Mouse (Mus musculus) stomach, postnatal 0 days (tissue): ENCODE results near the gene Klb. TPM values are rescaled to one million over a fixed set of nuclear protein-coding genes. Genes with fewer than 3 reads are reported as not detected.

Experiments used
- ATAC-seq: fragments of 200-750 bp; cut with Nextera tagmentation; 2 replicates; pipeline ENCODE4 v1.8.0; 2017; ENCODE audit not compliant: low FRiP score, low TSS enrichment
- DNase-seq: peaks from one replicate; pipeline ENCODE4 v3.0.0-alpha.2; 2016; ENCODE audit warnings: low spot score
- H3K27ac ChIP-seq: fragments of 300-500 bp; sonication (generic); replicated peaks from 2 replicates; pipeline ENCODE4 v1.5.1; 2014; ENCODE audit warnings: mild to moderate bottlenecking, control low read depth
- H3K27me3 ChIP-seq: fragments of 300-500 bp; sonication (generic); 2 replicates; pipeline ENCODE4 v1.6.1; 2014; ENCODE audit warnings: low read length; ENCODE audit not compliant: control insufficient read depth, insufficient read depth
- H3K36me3 ChIP-seq: fragments of 300-500 bp; sonication (generic); 2 replicates; pipeline ENCODE4 v1.6.1; 2014; ENCODE audit warnings: low read length, mixed read lengths; ENCODE audit not compliant: control insufficient read depth, insufficient read depth
- H3K4me1 ChIP-seq: fragments of 300-500 bp; sonication (generic); replicated peaks from 2 replicates; pipeline ENCODE4 v1.6.1; 2014; ENCODE audit warnings: antibody characterized with exemption; ENCODE audit not compliant: control insufficient read depth, insufficient read depth
- H3K4me2 ChIP-seq: fragments of 300-500 bp; sonication (generic); replicated peaks from 2 replicates; pipeline ENCODE4 v1.6.1; 2014; ENCODE audit warnings: low read depth, mild to moderate bottlenecking, control low read depth, moderate library complexity
- H3K4me3 ChIP-seq: fragments of 300-500 bp; sonication (generic); 2 replicates; pipeline ENCODE4 v1.5.1; 2014; ENCODE audit warnings: low read depth, low read length, control low read depth
- H3K9ac ChIP-seq: fragments of 300-500 bp; sonication (generic); 2 replicates; pipeline ENCODE4 v1.6.1; 2014; ENCODE audit warnings: mild to moderate bottlenecking, low read length, control low read depth, mixed read lengths
- H3K9me3 ChIP-seq: fragments of 300-500 bp; sonication (generic); 2 replicates; pipeline ENCODE4 v1.6.1; 2016; ENCODE audit warnings: low read length; ENCODE audit not compliant: control insufficient read depth
- CTCF ChIP-seq: IDR thresholded peaks from 2 replicates; pipeline ENCODE4 v1.5.1; 2016; ENCODE audit warnings: antibody characterized with exemption, low read depth, mild to moderate bottlenecking, moderate library complexity
- EP300 ChIP-seq: optimal IDR thresholded peaks from 2 replicates; pipeline ENCODE3; 2016; ENCODE audit warnings: antibody characterized with exemption
- WGBS: fragments of 180-500 bp; shearing (Covaris S2); extraction: QIAGEN DNeasy Blood & Tissue Kit; methylation state at CpG from one replicate; pipeline ENCODE4 v1.1.7; 2014; 5-methylcytosine and 5-hydroxymethylcytosine counted together
- polyA plus RNA-seq: library from polyadenylated mRNA; unstranded; fragments of >200 nt; fragmentation: Nextera tagmentation; extraction: Ambion mirVana; gene quantifications from 2 replicates; pipeline ENCODE4 v1.2.1, GENCODE M21; 2015

The Klb gene
- polyA plus RNA-seq, 1 experiment from 2014 or later = 0.24 TPM

DNA sequence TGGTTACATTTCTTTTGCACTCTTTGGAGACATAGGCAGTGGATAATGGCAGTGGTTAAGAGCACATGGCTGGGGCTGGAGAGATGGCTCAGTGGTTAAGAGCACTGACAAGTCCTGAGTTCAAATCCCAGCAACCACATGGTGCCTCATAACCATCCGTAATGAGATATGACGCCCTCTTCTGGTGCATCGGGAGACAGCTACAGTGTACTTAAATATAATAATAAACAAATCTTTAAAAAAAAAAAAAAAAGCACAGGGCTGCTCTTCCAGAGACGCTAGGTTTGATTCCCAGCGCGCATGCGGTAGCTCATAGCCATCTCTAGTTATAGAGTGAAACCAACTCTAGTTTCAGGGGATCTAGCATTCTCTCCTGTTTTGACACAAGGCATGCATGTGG lies 46.3 kb downstream of the Klb start:
- Histone ChIP-seq H3K4me2 (no peak overlapping the region), H3K9me3 (no peaks in the 10 kb centered on the region), H3K4me1 (no peaks in the 10 kb centered on the region), H3K27me3 (no peaks in the 10 kb centered on the region), H3K9ac (no peak overlapping the region), H3K27ac (no peak overlapping the region), H3K36me3 (peaks cover 15% of the 10 kb centered on the region), H3K4me3 (no peak overlapping the region)
- no peak for DNase-seq
- 88% methylated on average over 7 of the region's 7 CpGs for WGBS
- TF ChIP-seq CTCF = 0 out of 2 replicates have a peak, but pooled peaks have one; percentile 19
- no peak for TF ChIP-seq EP300
- no peak for ATAC-seq

DNA sequence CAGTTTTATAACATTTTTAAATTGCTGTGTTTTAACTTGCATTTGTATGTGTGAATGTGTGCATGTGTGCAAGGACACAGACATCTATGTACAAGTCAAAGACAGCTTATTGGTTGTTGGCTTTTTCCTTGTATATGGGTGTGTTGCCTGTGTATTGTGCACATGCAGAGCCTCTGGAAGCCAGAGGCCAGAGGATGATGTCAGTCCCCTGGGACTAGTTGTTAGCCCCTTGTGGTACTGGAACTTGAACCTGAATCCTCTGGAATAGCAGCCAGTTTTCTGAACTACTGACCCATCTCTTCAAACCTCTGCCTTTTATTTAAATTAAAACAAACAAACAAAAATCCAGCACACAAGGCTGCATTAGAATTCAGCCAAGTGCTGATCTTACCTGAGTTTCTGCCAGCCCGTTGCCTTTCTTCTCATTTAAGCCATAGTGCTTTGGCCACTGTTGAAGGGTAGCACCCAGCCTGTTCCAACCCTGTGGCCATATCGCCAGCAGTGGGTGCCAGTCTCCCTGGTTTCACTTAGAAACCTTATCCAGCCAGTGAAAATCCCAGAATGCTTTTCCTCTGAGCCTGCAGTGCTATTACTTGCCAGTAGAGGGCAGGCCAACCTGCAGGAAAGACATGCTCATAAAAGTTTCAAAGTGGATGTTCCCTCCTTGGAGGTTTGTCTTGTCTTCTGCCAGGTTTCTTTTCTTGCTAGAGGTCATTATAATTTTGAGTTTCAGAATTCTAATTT lies 53.3 kb downstream of the Klb start:
- H3K4me1 ChIP-seq = no peaks in the 10 kb centered on the region
- no peak overlapping the region for H3K4me3 ChIP-seq
- H3K9ac ChIP-seq = no peak overlapping the region
- no peak for TF ChIP-seq EP300
- peak; percentile 98 for TF ChIP-seq CTCF
- no peak overlapping the region for H3K4me2 ChIP-seq
- WGBS = 20% methylated on average over 2 of the region's 2 CpGs
- no peak overlapping the region for H3K27ac ChIP-seq
- peaks cover 23% of the 10 kb centered on the region for H3K36me3 ChIP-seq
- peak; percentile 83 for ATAC-seq
- peak; percentile 86 for DNase-seq
- H3K27me3 ChIP-seq = no peaks in the 10 kb centered on the region
- H3K9me3 ChIP-seq = no peaks in the 10 kb centered on the region

DNA sequence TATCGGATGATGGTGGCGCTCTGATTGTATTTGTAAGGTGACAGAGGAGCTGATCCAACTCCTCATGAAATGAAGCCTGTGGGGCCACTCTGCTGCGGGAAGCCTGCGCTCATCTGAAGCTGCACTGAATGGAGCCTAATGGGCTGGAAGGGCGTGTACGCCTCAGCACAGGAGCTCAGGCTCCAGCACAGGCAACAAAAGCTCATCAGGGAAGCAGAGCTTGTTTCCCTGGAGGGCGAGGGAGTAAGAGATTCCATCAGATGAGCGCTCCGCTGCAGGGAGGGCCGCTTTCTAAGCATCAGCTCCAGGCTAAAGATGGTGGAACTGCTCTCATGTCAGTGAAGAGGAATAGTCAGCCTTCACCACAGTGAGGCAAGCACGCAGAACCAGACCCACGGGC lies 59.9 kb downstream of the Klb start:
- Histone ChIP-seq H3K4me3 (no peak overlapping the region), H3K27ac (no peak overlapping the region), H3K4me2 (no peak overlapping the region), H3K36me3 (peaks cover 6% of the 10 kb centered on the region), H3K27me3 (no peaks in the 10 kb centered on the region), H3K4me1 (no peaks in the 10 kb centered on the region), H3K9me3 (no peaks in the 10 kb centered on the region), H3K9ac (no peak overlapping the region)
- ATAC-seq (no peak), DNase-seq (no peak)
- TF ChIP-seq CTCF (no peak), EP300 (no peak)
- 75% methylated on average over 12 of the region's 12 CpGs for WGBS

DNA sequence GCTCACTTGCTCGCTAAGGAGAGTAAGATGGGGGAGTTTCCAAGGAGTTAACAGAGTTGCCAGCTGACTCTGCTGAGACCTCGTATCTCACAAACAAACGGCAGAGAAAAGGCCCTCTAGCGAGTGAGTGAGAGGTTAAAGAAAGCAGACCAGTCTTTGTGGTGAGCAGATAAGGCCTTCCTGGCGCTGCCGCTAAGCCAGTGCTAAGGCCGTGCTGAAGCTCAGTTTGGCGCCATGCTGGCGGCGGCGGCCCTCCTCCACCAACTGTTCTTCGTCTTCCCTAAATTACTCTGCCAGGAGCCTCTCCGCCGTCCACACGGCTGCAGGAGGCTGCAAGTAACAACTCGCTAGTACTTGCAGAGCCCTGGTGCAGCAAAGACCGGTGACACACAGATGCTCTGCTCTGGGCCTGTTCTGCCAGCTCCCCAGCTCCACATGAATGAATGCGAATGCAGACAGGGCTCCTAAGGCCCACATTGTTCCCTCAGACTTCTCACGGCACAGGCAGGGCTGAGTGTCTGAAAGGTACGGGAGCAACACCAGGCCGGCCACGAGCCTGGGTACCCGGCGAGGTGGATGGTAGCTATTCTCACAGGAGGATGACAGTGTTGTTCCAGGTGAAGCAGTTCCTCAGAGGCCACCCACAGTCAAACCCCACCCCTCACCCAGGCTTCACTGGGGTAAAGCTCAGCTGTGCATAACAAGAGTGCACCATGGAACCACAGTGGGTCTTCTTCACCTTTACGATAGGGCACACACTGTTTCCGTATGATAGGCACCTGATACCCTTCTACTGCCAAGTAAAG lies 67.7 kb downstream of the Klb start:
- Histone ChIP-seq H3K27me3 (no peaks in the 10 kb centered on the region), H3K27ac (peak overlapping the region; percentile 93), H3K4me2 (peak overlapping the region; percentile 21), H3K4me1 (no peaks in the 10 kb centered on the region; the same call in 1 of the 2 replicates), H3K9me3 (no peaks in the 10 kb centered on the region), H3K9ac (peak overlapping the region; percentile 47), H3K4me3 (no peak overlapping the region), H3K36me3 (peaks cover 13% of the 10 kb centered on the region)
- 17% methylated on average over 26 of the region's 26 CpGs for WGBS
- ATAC-seq (peak; percentile 74), DNase-seq (peak; percentile 70)
- TF ChIP-seq CTCF (peak; percentile 48), EP300 (no peak)

DNA sequence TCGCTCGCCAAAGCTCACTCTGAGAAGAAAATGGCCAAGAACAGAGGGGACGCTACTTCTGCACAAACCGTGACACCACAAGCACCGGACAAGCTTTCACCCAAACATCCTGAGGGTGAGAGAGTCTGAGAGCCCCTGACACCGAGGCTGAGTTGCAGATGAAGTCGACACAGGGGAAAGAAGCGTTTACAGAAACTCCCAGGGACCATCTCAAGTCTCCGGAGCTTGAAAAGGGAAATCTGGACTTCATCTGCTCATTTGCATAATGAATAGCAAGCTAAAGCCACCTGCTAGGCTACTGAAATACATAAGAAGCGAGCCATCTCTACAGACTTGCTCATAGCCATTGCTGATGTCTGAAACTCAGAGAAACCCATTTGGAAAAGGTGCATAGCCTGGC lies 71.0 kb downstream of the Klb start:
- Histone ChIP-seq H3K27ac (no peak overlapping the region), H3K36me3 (peaks cover 19% of the 10 kb centered on the region), H3K27me3 (no peaks in the 10 kb centered on the region), H3K9ac (no peak overlapping the region), H3K9me3 (no peaks in the 10 kb centered on the region), H3K4me2 (no peak overlapping the region), H3K4me1 (no peaks in the 10 kb centered on the region; the same call in 1 of the 2 replicates), H3K4me3 (no peak overlapping the region)
- TF ChIP-seq EP300 (no peak), CTCF (no peak)
- WGBS = 83% methylated on average over 10 of the region's 10 CpGs
- ATAC-seq (no peak), DNase-seq (no peak)

DNA sequence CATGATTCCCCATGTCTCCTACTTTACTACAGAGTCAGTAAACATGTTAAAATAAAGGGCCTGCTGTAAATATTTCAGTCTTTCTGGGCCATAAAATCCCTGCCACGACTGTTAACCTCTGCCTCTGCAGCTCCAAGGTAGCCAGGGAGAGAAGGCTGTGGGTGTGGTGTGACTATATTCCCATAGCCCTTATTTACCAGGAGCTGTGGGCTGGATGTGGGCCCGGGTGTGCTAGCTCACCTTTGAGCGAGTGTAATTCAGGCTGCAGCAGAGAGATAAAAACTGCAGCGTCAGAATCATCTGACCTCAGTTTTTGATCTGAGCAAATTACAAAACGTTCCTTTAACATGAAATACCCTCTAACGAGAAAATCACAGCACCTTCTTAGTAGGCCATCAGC lies 72.7 kb downstream of the Klb start:
- DNase-seq (peak; percentile 58), ATAC-seq (no peak)
- no peak for TF ChIP-seq EP300
- TF ChIP-seq CTCF = no peak
- Histone ChIP-seq H3K9me3 (no peaks in the 10 kb centered on the region), H3K4me3 (no peak overlapping the region), H3K4me2 (no peak overlapping the region), H3K27me3 (no peaks in the 10 kb centered on the region), H3K9ac (no peak overlapping the region), H3K27ac (no peak overlapping the region), H3K4me1 (no peaks in the 10 kb centered on the region; the same call in 1 of the 2 replicates), H3K36me3 (peaks cover 19% of the 10 kb centered on the region)
- 61% methylated on average over 6 of the region's 6 CpGs for WGBS
